Mouse (Mus musculus): ENCODE results near the gene Rnf113a2. TPM values are rescaled to one million over a fixed set of nuclear protein-coding genes. Genes with fewer than 3 reads are reported as not detected.

Rnf113a2 gene
- total and polyA plus RNA-seq, 3 experiments: 13.6 to 17.9 (median 16.3) TPM

DNA sequence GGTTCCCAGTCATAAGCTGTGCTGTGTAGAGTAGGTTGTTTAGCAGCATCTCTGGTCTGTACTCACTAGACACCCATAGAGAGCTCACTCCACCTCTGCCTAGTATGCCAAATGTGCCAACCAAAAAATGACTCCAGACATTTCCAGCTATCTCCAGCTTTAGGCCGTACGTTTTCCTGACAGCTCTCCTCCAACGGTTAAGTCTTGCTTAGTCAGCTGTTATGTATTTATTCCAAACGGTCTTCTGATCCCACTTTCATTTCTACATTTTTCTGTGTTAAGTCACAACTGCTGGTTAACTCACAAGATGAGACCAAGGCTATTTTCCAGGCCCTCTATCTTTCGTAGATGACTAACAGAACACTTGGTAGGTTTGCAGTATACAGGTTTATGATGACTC is 18.4 kb upstream of the Rnf113a2 start:
- dilution Hi-C loops (cut with MboI; ENCODE audit: extremely low pct_ligation_motif_present, extremely low pct_unique_long_range_greater_than_20kb, low sequenced_read_pairs): no loop called here
- DNase-seq (ENCODE audit: extremely low read depth): no peak
- in situ Hi-C loops (cut with MboI; ENCODE audit: low pct_ligation_motif_present, low pct_unique_long_range_greater_than_20kb, low sequenced_read_pairs): no loop called here
- no peaks in the 10 kb centered on the region for H3K9me3 ChIP-seq (replicated peaks; ENCODE audit: low read length)
- H3K9ac ChIP-seq (ENCODE audit: insufficient read depth, low read depth): no peak overlapping the region
- no peaks in the 10 kb centered on the region for H3K79me2 ChIP-seq (replicated peaks; ENCODE audit: control insufficient read depth, extremely low read depth, insufficient read depth, poor library complexity, severe bottlenecking)
- H3K27me3 ChIP-seq (replicated peaks): no peaks in the 10 kb centered on the region
- H3K27ac ChIP-seq (ENCODE audit: insufficient read depth, low read depth): no peak overlapping the region
- no peak overlapping the region for H3K4me3 ChIP-seq (replicated peaks in 1 of 3; ENCODE audit: low read depth in 2 of 3, low read length in 2 of 3, poor library complexity in 1 of 3)
- H3K4me1 ChIP-seq (ENCODE audit: control insufficient read depth in 1 of 2, insufficient read depth in 2 of 2): peaks cover 0 to 7% of the 10 kb centered on the region in 2 experiments; a peak in 2 of 4 replicates
- no peaks in the 10 kb centered on the region for H3K36me3 ChIP-seq (replicated peaks in 1 of 2; ENCODE audit: control insufficient read depth in 1 of 2, insufficient read depth in 1 of 2, low read length in 1 of 2)
- TF ChIP-seq CHD2 (IDR thresholded peaks at IDR 0.05; ENCODE audit: low read length) (no peak), POLR2A (IDR thresholded peaks at IDR 0.05; ENCODE audit: low read depth, low read length) (no peak), MAFK (IDR thresholded peaks at IDR 0.05; ENCODE audit: insufficient replicate concordance, low read length) (peak; percentile 34; the same call in 1 of the 2 replicates)
- no peak overlapping the region for H3K4me2 ChIP-seq (ENCODE audit: insufficient read depth, low read depth, poor library complexity, severe bottlenecking)

DNA sequence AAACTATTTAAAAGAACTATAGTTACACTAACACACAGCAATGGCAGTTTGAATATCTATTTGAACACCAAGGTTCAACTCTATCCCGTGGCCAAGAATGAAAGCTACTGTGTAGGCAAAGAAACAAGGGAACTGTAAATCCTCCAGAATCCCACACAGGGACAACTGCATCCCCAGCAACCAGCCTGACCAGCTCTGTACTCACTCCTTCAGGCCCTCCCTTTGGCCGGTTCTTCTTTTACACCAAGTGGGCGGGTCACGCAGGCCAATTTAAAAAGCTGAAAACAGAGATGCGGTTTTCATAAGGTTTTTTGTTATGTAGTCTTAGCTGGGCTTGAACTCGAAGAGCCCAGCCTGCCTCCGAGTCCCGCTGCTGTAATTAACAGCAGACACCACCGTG is 17.9 kb upstream of the Rnf113a2 start:
- no peak overlapping the region for H3K4me3 ChIP-seq (replicated peaks in 1 of 3; ENCODE audit: low read depth in 2 of 3, low read length in 2 of 3, poor library complexity in 1 of 3)
- dilution Hi-C loops (cut with MboI; ENCODE audit: extremely low pct_ligation_motif_present, extremely low pct_unique_long_range_greater_than_20kb, low sequenced_read_pairs) (no loop called here), in situ Hi-C loops (cut with MboI; ENCODE audit: low pct_ligation_motif_present, low pct_unique_long_range_greater_than_20kb, low sequenced_read_pairs) (no loop called here)
- no peaks in the 10 kb centered on the region for H3K27me3 ChIP-seq (replicated peaks)
- H3K36me3 ChIP-seq (replicated peaks in 1 of 2; ENCODE audit: control insufficient read depth in 1 of 2, insufficient read depth in 1 of 2, low read length in 1 of 2): no peaks in the 10 kb centered on the region
- H3K4me2 ChIP-seq (ENCODE audit: insufficient read depth, low read depth, poor library complexity, severe bottlenecking): no peak overlapping the region
- no peak for TF ChIP-seq MXI1 (IDR thresholded peaks at IDR 0.05; ENCODE audit: low read depth, low read length)
- no peak for TF ChIP-seq NRF1 (IDR thresholded peaks at IDR 0.05; ENCODE audit: low read depth, low read length)
- H3K9me3 ChIP-seq (replicated peaks; ENCODE audit: low read length): no peaks in the 10 kb centered on the region
- H3K79me2 ChIP-seq (replicated peaks; ENCODE audit: control insufficient read depth, extremely low read depth, insufficient read depth, poor library complexity, severe bottlenecking): no peaks in the 10 kb centered on the region
- H3K9ac ChIP-seq (ENCODE audit: insufficient read depth, low read depth): no peak overlapping the region
- DNase-seq (ENCODE audit: extremely low read depth): no peak
- no peak overlapping the region for H3K27ac ChIP-seq (ENCODE audit: insufficient read depth, low read depth)
- peaks cover 0 to 7% of the 10 kb centered on the region in 2 experiments; a peak in 2 of 4 replicates for H3K4me1 ChIP-seq (ENCODE audit: control insufficient read depth in 1 of 2, insufficient read depth in 2 of 2)

- Histone ChIP-seq H3K4me3 (replicated peaks in 1 of 3; ENCODE audit: low read depth in 2 of 3, low read length in 2 of 3, poor library complexity in 1 of 3) (no peak overlapping the region), H3K4me2 (ENCODE audit: insufficient read depth, low read depth, poor library complexity, severe bottlenecking) (no peak overlapping the region)
Measured at GRCm38 (mm10) chr12:84399663-84400062, 17.3 kb upstream of the Rnf113a2 start.

GRCm38 (mm10) chr12:84400068-84400467 is 16.9 kb upstream of the Rnf113a2 start:
- no peak overlapping the region for H3K4me3 ChIP-seq (replicated peaks in 1 of 3; ENCODE audit: low read depth in 2 of 3, low read length in 2 of 3, poor library complexity in 1 of 3)
- H3K9me3 ChIP-seq (replicated peaks; ENCODE audit: low read length): no peaks in the 10 kb centered on the region
- TF ChIP-seq TCF12 (IDR thresholded peaks at IDR 0.05; ENCODE audit: low read depth, low read length): no peak
- no peak for TF ChIP-seq RAD21 (IDR thresholded peaks at IDR 0.05; ENCODE audit: low read depth, low read length)
- no peak for TF ChIP-seq E2F4 (IDR thresholded peaks at IDR 0.05; ENCODE audit: insufficient replicate concordance, low read depth, low read length)
- no peak for TF ChIP-seq JUND (conservative IDR thresholded peaks at IDR 0.05; ENCODE audit: low read depth, low read length)
- no peak for TF ChIP-seq MAX (IDR thresholded peaks at IDR 0.05; ENCODE audit: low read length)
- TF ChIP-seq ELF1 (IDR thresholded peaks at IDR 0.05; ENCODE audit: low read depth, low read length): no peak
- no peak for TF ChIP-seq PAX5 (IDR thresholded peaks at IDR 0.05; ENCODE audit: low read length)
- no peak for TF ChIP-seq CTCF (conservative IDR thresholded peaks at IDR 0.05 in 1 of 2, IDR thresholded peaks at IDR 0.05 in 1 of 2; ENCODE audit: low read depth in 2 of 2, low read length in 2 of 2)
- TF ChIP-seq UBTF (IDR thresholded peaks at IDR 0.05; ENCODE audit: low read depth, low read length): no peak
- TF ChIP-seq SMC3 (IDR thresholded peaks at IDR 0.05; ENCODE audit: low read depth, low read length): no peak
- in situ Hi-C loops (cut with MboI; ENCODE audit: low pct_ligation_motif_present, low pct_unique_long_range_greater_than_20kb, low sequenced_read_pairs) (no loop called here), dilution Hi-C loops (cut with MboI; ENCODE audit: extremely low pct_ligation_motif_present, extremely low pct_unique_long_range_greater_than_20kb, low sequenced_read_pairs) (no loop called here)
- H3K27ac ChIP-seq (ENCODE audit: insufficient read depth, low read depth): no peak overlapping the region
- no peaks in the 10 kb centered on the region for H3K36me3 ChIP-seq (replicated peaks in 1 of 2; ENCODE audit: control insufficient read depth in 1 of 2, insufficient read depth in 1 of 2, low read length in 1 of 2)
- H3K4me2 ChIP-seq (ENCODE audit: insufficient read depth, low read depth, poor library complexity, severe bottlenecking): no peak overlapping the region
- no peak overlapping the region for H3K9ac ChIP-seq (ENCODE audit: insufficient read depth, low read depth)
- no peaks in the 10 kb centered on the region for H3K79me2 ChIP-seq (replicated peaks; ENCODE audit: control insufficient read depth, extremely low read depth, insufficient read depth, poor library complexity, severe bottlenecking)
- no peak for DNase-seq (ENCODE audit: extremely low read depth)
- H3K27me3 ChIP-seq (replicated peaks): no peaks in the 10 kb centered on the region
- H3K4me1 ChIP-seq (ENCODE audit: control insufficient read depth in 1 of 2, insufficient read depth in 2 of 2): peaks cover 0 to 7% of the 10 kb centered on the region in 2 experiments; a peak in 2 of 4 replicates

More at GRCm38 (mm10) chr12:84399663-84400062, 17.3 kb upstream of the Rnf113a2 start:
- Histone ChIP-seq H3K36me3 (replicated peaks in 1 of 2; ENCODE audit: control insufficient read depth in 1 of 2, insufficient read depth in 1 of 2, low read length in 1 of 2) (no peaks in the 10 kb centered on the region), H3K4me1 (ENCODE audit: control insufficient read depth in 1 of 2, insufficient read depth in 2 of 2) (peaks cover 0 to 7% of the 10 kb centered on the region in 2 experiments; a peak in 2 of 4 replicates), H3K27me3 (replicated peaks) (no peaks in the 10 kb centered on the region), H3K9ac (ENCODE audit: insufficient read depth, low read depth) (no peak overlapping the region), H3K79me2 (replicated peaks; ENCODE audit: control insufficient read depth, extremely low read depth, insufficient read depth, poor library complexity, severe bottlenecking) (no peaks in the 10 kb centered on the region), H3K27ac (ENCODE audit: insufficient read depth, low read depth) (no peak overlapping the region), H3K9me3 (replicated peaks; ENCODE audit: low read length) (no peaks in the 10 kb centered on the region)
- no peak for TF ChIP-seq NRF1 (IDR thresholded peaks at IDR 0.05; ENCODE audit: low read depth, low read length)
- TF ChIP-seq UBTF (IDR thresholded peaks at IDR 0.05; ENCODE audit: low read depth, low read length): no peak
- no peak for TF ChIP-seq EP300 (IDR thresholded peaks at IDR 0.05; ENCODE audit: low read length)
- no peak for TF ChIP-seq CHD2 (IDR thresholded peaks at IDR 0.05; ENCODE audit: low read length)
- no peak for TF ChIP-seq MXI1 (IDR thresholded peaks at IDR 0.05; ENCODE audit: low read depth, low read length)
- TF ChIP-seq BHLHE40 (IDR thresholded peaks at IDR 0.05; ENCODE audit: low read depth, low read length): no peak
- dilution Hi-C loops (cut with MboI; ENCODE audit: extremely low pct_ligation_motif_present, extremely low pct_unique_long_range_greater_than_20kb, low sequenced_read_pairs): no loop called here
- in situ Hi-C loops (cut with MboI; ENCODE audit: low pct_ligation_motif_present, low pct_unique_long_range_greater_than_20kb, low sequenced_read_pairs): no loop called here
- no peak for DNase-seq (ENCODE audit: extremely low read depth)
